Mouse (Mus musculus) brain, embryonic 14.5 days (tissue): Measurements from ENCODE around the gene Mybphl. TPM values are rescaled to one million over a fixed set of nuclear protein-coding genes. Genes with fewer than 3 reads are reported as not detected.

Experiments
- DNase-seq: peaks from one replicate; pipeline ENCODE4 v3.0.0-alpha.2; 2011; ENCODE audit warnings: low read depth
- CTCF ChIP-seq: fragments of 200-500 bp; IDR thresholded peaks from 2 replicates; pipeline ENCODE4 v1.5.1; 2012; ENCODE audit warnings: inconsistent platforms, mild to moderate bottlenecking, moderate library complexity, borderline replicate concordance; ENCODE audit not compliant: insufficient read depth, insufficient read length; ENCODE audit errors: extremely low read depth
- POLR2A ChIP-seq: fragments of 200-500 bp; IDR thresholded peaks from 2 replicates; pipeline ENCODE4 v1.6.1; 2012; ENCODE audit warnings: mild to moderate bottlenecking, inconsistent platforms, borderline replicate concordance; ENCODE audit not compliant: poor library complexity, insufficient read depth, insufficient read length, severe bottlenecking; ENCODE audit errors: extremely low read depth
- polyA plus RNA-seq: library from polyadenylated mRNA; depleted of rRNA; stranded (reverse); fragments of >200 nt; gene quantifications from 2 replicates; pipeline ENCODE4 v1.2.3, GENCODE M21; 2012

Gene Mybphl
- polyA plus RNA-seq, 1 experiment, result 0.12 TPM

DNA sequence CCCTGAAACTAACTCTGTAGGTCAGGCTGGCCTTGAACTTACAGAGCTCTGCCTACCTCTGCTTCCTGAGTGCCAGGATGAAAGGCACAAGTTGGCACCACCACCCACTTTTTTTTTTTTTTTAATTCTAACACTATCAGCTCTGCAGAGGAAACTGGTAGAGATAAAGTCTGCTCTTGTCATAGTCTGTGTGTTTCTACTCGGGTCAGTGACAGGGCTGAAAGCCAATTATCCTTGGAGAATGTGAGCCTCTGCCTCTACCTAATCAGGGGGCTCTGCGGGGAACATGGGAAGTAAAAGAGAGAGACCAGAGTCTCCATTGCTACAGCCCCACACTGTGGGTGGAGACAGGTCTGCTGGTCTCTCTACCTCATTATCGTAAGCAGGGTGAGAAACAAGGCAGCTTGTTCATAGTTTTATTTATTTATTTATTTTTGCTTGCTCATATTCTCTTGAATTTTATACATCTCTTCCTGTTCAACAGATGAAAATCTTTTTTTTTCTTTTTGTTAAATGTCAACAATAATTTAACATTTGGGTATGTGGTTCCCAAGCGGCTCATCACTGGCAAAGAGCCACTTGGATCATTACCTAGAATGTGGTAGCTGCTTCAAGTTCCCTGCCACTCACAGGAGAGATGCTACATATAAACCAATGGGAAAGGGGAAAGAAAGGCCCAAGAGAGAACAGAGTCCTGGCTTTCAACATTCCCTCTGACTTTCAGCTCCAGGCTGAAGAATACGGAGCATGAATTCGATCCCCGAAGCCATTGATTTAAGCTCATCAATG is 14.4 kb downstream of the Mybphl start:
- TF ChIP-seq POLR2A (no peak), CTCF (no peak)
- peak; percentile 66 for DNase-seq

DNA sequence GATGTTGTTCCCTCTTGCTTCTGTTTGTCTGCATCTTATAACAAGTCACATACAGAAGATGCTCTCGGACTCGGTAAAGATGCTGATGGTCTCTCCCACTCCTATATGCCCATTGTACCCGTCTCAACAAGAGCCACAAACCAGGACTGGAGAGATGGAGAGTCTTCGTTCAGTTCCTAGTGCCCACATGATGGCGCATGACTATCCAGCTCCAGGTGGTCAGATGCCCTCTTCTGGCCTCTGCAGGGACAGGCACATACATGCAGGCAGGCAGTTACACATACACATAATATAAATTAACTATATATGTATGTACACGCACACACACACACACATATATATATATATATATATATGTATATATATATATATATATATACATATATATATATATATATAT is 16.0 kb downstream of the Mybphl start:
- no peak for TF ChIP-seq POLR2A
- TF ChIP-seq CTCF, result peak; percentile 35; the same call in 1 of the 2 replicates
- no peak for DNase-seq

DNA sequence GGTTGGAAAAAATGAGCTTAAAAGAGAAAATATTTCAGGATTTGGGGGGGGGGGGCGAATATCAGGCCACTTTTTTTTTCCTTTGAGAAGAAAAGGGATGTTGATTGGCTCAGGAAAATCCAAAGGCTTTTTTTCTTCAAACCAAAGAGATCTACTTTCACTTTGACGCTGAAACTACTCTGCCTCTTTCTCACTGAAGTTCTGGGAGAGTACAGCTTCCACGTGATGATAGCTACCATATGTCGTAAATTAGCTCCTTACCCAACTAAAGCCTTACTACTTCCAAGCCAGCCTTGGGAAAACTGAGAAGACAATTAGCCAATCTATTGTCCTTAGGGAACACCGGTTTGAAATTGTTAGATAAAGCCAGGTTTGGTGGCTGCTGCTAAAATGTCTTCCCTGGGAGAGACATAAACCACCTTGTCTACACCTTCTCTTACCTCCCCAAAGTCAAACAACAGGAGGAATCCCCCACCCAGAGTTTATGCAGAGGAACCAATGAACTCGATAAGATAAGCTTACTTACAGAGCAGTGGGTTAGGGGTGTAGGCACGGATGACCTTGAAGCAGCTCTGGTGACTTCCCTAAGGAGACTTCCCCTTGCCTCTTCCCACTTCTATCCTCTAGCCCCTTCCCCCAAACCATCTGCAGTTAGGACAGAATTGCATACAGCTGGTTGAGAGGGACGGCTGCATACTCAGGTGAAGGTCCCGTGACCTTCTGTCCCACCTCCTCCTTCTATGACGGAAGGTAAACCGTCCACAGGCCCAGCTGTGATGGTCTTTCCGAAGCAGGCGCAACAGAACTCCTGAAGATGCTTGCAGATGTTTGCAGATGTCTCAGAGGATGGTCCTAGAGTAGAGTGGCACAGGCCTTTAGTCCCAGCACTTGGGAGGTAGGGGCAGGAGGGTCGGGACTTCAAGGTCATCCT is 17.5 kb downstream of the Mybphl start:
- no peak for DNase-seq
- no peak for TF ChIP-seq CTCF
- no peak for TF ChIP-seq POLR2A

DNA sequence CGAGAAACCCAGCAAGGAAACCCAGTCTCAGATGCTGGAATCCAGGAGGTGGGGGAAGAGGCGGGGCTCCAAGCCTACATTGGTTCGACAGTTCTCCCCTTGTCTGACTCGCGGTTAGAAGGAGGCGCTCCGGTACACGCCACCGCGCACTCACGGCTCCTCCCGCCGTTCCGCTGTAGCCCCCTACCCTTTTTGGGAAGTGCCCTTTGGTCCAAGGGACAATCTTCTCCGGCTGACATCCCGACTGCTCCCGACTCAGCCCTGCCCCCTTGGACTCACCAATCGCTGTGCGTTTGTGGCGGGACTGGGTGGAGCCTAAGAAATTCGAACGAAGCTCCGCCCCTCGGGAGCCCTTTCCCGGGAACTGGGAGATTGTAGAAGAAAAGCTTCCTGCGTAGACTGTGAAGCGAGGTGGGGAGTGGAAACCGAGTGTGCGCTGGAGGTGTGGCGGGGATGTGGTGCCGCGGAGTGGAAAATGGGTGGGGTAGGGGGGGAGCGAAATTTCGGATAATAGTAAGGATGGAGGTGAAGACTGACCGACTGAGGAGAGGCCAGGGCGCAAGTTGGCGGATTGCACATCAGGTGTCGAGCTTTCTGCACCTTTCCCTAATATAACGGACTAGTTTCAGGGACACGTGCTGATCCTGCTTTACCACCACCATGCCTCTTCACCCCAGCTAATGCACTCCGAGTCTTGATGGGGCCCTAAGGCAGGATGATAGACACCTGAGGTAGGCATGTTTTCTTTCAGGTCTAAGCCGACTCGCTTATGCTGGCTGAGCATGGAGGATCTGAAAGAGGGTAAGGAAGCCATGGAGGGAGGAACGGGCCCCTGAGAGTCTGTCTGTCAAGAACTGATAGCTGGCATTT is 19.0 kb downstream of the Mybphl start, which contains the start of gene Psrc1:
Psrc1 (plus strand) TSS at position 355 of the 870 bp plus-strand sequence.
- DNase-seq, result peak; percentile 96
- TF ChIP-seq POLR2A (peak; percentile 18; the same call in 1 of the 2 replicates), CTCF (no peak)

DNA sequence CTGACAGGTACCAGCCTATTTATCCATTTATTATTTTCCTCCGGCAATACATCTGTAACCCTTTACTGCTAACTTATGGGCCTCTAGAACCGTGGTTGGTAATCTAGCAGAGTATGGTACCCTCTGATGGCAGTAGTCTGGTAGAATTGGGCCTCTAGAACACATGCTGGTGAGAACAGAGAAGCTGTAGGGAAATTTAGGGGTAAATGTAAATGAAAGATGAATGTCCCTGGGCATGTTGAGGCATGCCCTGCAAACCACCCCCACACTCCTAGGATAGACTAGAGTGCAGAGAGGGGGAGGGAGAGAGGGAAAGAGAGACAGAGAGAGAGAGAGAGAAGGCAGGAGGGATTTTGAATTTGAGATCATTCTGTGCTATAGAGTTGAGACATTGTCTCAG is 19.7 kb downstream of the Mybphl start:
- DNase-seq, result no peak
- no peak for TF ChIP-seq CTCF
- TF ChIP-seq POLR2A, result no peak

DNA sequence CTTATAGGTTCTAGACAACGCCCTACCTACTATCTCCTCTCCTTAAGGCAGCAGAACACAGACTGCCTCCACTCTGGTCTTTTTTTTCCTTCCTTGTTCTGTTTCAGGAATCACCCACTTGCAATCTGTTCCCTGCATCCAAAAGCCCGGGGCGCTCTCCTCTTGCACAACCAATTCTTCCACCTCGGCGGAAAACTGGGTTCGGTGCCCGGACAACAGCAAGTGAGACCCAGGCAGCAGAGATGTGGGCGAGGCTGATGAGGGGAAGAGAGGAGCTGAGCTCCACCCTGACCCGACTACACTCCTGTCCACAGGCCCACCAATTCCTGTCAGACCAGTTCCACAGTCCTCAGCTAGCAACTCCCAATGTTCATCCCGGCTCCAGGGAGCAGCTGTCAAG is 21.5 kb downstream of the Mybphl start:
- TF ChIP-seq POLR2A (no peak), CTCF (no peak)
- no peak for DNase-seq

DNA sequence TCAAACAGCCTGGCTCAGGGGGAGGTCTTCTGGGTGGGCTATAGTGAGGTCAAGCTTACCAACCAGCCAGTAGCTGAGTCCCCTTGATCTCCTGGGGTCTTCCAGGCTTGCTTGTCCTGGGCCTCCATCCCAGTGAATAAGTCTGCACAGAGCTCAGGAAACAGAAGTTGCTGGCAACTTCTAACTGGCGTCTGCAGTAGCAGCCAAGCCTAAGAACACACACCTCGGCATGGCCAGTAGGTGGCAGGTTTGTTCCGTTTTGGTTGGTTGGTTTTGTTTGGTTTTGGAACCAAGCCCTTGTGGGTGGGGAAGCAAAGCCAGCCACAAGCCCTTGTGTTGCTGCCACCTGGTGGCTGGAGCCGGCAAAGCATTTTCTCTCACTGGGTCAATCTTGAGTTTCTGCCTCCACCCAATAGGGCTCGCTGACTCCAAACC is 24.4 kb downstream of the Mybphl start:
- DNase-seq, result peak; percentile 98
- TF ChIP-seq CTCF (peak; percentile 99), POLR2A (no peak)

DNA sequence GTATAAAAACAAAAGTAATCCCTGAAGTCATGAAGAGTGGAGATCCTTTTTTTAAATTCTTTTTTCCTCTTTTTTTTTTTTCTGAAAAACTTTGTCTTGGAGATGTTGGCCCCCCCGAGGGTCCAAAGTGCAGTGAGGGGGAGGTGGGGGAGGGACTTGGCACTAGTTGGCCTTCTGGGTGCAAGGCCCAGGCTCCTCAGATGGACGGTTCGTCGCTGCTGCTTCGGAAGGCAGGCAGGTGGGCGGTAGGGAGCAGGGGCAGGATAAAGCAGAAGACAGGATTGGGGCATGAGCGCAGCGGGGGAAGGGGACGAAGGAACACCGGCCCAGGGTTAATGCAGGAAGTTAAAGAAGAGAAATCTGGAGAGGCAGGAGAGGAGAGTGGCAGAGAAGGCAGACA is 27.6 kb downstream of the Mybphl start:
- TF ChIP-seq POLR2A (no peak), CTCF (no peak)
- DNase-seq, result no peak

DNA sequence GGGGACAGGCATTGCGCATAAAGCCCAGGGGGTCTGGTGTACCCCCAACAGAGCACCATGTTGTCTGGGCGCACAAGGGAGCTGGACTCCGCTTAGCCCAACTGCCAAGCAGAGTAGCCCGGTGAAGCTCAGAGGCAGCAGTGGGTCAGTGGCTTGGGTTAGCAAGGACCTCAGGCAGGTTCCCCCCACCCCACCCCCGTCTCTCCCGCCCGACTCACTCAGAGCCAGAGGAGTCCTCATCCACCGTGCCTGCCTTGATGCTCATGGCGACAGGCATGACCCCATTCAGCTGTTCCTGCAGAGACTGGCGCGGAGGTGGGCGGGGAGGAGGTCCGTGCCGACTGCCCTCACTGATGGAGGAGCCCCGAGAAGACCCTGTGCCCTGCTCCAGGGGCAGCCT is 28.1 kb downstream of the Mybphl start:
- TF ChIP-seq POLR2A (no peak), CTCF (no peak)
- DNase-seq, result no peak

DNA sequence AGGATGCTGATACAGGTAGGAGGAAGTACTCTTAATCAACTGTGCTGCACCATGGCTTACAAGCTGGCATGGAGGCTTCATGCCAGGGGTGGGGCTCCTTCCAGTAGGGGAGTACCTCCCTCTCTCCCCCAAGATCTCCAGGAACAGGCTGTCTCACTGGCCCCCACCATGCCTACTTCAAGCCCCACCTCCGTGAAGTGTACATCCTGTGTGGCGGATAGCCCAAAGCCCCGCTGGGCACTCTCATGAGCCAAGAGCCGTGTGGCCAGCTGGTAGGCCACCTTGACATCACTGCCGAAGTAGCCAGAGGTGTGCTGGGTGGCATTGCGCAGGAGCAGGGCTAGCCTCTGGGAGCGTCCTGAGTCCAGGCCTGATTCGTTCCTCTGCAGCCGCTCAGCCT is 33.6 kb downstream of the Mybphl start:
- DNase-seq, result no peak
- no peak for TF ChIP-seq POLR2A

DNA sequence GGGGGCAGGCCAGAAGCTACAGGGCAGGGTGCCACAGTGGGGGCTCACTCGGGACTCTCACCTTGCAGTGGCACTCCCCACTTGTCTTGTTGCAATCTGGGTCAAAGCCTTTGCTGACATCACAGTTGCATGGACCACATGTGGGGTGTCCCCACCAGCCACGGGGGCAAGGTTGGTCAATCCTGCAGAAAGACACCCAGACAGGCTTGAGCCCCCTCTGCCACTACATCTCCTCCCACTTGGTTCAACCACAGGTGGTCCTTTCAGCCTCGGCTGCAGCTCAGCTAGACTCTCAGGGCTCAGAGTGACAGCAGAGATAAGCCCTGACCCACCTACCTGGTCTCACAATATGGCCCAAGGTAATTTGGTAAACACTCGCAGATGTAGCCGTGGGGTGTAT is 35.7 kb downstream of the Mybphl start:
- no peak for DNase-seq
- TF ChIP-seq CTCF, result no peak
- TF ChIP-seq POLR2A, result no peak

DNA sequence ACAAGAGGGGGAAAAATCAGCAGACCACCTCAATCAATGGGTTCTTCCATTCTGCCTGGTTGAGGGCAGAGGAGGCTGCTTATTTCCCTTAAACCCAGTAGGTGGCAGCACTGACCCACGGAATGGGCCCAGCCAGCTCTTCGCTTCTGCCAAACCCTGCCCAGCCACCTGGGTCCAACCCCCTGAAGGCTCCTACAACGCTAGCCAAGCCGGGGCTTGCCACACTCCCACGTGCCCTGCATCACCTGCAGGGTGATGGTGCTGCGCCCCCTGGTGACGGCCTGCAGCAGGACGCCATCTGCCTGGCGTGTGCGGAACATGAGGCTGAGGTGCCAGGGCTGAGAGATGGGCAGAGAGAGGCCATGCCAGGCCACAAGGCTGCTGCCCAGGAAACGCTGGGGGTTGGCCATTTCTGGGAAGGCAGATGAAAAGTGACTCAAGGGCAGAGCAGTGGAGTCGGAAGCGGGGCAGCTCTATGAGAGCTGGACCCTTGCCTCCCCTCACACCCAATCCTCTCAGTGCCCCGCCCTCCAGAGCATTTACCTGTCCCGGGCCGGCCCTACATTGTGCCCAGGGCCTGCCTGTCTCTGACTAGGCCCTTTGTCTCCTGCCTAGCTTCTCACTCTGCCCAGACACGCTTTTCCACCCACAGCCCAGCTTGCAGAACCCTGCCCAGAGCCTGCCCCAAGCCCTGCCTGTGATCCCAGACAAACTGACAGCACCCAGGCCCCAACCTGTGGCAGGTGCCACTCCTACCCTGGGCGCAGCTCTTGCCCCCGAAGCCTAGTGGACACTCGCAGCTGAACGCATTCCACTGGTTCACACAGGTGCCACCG is 37.2 kb downstream of the Mybphl start:
- DNase-seq, result peak; percentile 97
- no peak for TF ChIP-seq POLR2A
- TF ChIP-seq CTCF, result peak; percentile 77
